Mouse (Mus musculus): ENCODE measurements around the gene Lmntd1.

DNA sequence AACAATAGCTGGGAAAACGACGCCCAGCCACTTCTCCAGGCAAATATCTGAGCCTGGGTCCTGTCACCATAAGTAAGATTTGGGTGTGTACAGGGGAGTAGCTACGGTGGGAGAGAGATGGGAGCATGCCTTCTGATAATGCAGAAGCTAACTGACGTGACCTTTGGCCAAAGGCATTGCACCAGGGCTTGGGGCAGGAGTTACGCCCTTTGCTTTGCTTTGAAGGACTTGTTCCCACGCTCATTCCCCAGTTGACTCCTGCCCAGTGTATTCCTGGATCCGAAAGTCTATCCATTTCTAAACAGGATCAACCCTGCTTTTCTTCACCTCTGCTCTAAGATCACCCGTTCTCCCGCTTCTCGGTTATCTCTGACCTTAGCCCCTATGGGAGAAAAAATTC, 178.4 kb downstream of the Lmntd1 start:
- TF ChIP-seq GATA1 (IDR thresholded peaks at IDR 0.05; ENCODE audit: borderline replicate concordance, low read length) (no peak), FLI1 (IDR thresholded peaks at IDR 0.05; ENCODE audit: low read length) (no peak)
